Mouse (Mus musculus) kidney, adult 2 months (tissue): ENCODE results near the gene Dpysl5.

ENCODE experiments used
- CTCF ChIP-seq: fragments of 200-500 bp; conservative IDR thresholded peaks from 2 replicates; pipeline ENCODE4 v1.5.1; 2011; ENCODE audit warnings: low read depth, mild to moderate bottlenecking, control low read depth, low read length, moderate library complexity, mixed read lengths; ENCODE audit not compliant: insufficient read depth, insufficient read length
- POLR2A ChIP-seq: fragments of 200-500 bp; IDR thresholded peaks from one replicate; pipeline ENCODE4 v1.6.1; 2011; ENCODE audit warnings: low read depth, low read length, control low read depth

- TF ChIP-seq CTCF, result no peak
- no peak for TF ChIP-seq POLR2A
Measured at GRCm38 (mm10) chr5:30762815-30763510, 51.6 kb downstream of the Dpysl5 start.
